Mouse (Mus musculus): ENCODE results near the gene Pqbp1.

Gene Pqbp1

DNA sequence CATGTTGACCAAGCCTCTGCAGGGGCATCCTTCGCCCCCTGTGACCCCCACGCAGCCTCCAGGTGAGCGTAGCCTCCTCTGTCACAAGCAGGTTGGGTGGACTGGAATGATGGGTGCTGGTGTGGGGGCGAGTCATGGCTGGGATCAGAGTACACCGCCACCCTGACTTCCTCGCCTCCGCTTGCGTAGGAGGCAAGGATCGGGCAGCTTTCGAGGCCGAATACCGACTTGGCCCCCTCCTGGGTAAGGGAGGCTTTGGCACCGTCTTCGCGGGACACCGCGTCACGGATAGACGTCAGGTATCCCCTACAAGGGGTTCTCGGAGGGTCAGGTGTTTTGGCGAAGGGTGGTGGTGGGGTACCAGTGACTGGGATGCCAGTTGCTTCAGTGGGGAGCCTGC, 20.6 kb downstream of the Pqbp1 start:
- CTCF ChIA-PET, result no interaction called here

DNA sequence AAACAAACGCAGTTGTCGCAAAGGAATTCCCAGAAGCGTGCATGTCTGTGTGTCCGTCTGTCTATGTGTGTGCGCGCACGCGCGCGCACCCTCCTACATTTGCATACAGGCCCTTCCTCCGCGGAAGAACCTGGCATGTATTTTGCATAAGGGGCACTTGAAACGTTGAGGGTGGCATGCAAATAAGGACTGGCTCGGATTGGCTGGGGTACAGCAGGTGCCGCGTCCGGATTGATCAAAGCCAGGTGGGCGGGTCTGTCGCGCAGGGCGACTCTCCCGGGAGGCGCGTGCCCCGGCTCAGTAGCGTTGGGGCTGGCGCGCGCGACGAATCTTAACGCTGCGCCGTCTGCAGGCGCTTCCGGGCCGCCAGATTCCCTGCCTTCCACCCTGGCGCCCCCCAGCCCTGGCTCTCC, 21.1 kb downstream of the Pqbp1 start, which contains the start of gene Pim2:
Gene Pim2, plus strand, starts transcription at position 256 of the 413 bp plus-strand sequence.
- CTCF ChIA-PET, result no interaction called here

DNA sequence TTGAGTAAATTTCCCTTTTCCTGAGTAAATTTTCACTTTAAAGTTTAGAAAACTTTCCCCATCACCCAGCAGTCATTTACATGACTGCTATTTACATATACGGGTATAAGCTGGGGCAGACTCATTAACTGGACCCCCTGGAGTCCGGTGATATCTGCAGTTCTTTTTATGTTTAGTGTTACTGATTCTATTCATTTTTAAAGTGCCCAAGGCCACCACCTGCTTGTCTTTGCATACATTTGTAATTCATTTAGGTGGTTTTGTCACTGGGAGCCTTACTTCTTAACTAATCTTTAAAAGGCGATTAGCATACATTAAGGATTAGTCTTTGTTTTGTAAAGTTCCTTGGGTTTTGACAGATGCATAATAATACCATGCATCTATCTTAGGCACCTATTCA, 29.2 kb downstream of the Pqbp1 start:
- CTCF ChIA-PET, result no interaction called here

DNA sequence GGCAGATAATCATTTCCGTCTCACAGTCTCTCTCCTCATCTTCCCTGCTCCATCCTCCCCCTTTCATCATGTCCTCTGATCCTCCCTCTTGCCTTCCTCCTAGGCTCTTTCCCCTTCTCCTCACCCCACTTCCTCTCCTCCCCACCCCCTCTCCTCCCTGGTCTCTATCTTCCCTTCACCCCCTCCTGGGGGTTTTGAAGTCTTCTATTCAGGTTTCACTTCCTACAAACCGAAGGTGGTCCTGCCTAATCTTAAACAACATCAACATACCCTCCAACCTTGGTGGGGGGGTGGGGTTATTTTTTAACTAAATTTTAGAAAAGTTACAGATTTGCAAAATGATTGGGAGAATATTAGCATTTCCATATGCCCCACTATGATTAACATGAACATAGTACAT, 30.6 kb downstream of the Pqbp1 start:
- CTCF ChIA-PET, result no interaction called here

DNA sequence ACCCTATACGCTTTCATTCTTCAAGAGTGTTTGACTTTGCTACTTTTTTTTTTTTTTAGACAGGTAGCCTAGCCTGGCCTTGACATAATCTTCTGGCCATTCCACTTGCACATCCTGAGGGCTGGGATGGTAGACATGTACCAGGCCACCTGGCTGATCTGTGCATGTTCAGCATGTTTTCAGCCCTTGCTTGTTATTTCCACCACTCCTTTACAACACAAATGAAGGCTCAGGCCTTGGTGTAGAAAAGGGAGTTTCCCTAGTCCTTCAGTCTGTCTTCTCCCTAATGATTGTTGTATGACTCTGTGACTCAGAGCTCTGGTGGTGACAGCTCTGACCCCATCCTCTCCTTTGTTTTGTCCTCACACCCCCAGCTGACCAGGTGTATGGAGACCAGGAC, 31.9 kb downstream of the Pqbp1 start:
- CTCF ChIA-PET, result no interaction called here

DNA sequence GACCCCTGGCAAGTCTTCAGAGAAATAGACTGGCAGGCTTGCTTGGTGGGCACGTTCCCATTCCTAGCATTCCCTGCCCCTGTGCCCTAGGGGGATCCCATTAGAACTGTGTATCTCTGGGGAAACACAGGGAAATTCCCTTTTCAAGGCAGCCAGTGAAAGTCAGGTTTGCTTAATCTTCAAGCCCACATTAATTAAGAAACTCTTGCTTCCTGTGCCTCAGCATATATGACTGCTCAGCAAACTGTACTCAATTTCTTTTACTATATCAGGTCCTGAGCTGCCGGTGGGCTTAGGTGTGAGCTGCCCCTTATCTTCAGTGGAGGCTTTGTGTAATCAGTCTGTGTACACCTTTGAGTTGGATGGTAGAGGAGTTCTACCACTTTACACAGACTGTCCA, 33.3 kb downstream of the Pqbp1 start:
- CTCF ChIA-PET, result no interaction called here

DNA sequence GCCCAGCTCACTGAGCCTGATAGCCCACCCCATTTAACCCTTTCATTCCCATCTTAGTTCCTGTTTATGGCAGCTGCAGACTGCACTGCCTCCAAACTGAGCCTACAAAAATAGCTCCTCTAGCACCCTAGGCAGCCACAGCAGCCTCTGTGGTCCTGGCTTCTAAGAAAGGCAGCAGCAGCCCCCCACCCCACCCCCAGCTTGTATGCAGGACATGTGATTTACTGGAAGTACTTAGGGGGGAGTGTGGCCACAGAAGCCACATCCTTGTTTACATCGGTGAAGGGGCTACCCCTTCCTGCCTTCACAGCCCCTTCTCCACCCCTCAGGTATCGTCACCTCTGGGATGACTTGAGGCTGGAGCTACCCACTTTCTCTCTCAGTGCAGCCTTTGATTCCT, 33.7 kb downstream of the Pqbp1 start:
- CTCF ChIA-PET, result no interaction called here

DNA sequence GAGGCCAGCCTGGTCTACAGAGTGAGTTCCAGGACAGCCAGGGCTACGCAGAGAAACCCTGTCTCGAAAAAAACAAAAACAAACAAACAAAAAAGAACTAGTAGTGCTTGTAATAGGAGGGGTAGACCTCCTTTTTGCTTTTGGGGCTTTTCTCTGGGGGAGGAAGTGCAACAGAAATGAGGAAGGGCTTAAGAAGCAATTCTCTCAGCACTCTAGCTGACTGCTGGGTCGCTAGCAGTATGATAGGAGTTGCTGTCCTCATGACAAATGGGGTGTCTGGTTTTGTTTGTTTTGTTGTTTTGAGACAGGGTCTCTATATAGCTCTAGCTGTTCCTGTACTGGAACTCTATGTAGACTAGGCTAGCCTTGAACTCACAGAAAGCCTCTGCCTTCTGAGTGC, 34.5 kb downstream of the Pqbp1 start:
- CTCF ChIA-PET, result no interaction called here

DNA sequence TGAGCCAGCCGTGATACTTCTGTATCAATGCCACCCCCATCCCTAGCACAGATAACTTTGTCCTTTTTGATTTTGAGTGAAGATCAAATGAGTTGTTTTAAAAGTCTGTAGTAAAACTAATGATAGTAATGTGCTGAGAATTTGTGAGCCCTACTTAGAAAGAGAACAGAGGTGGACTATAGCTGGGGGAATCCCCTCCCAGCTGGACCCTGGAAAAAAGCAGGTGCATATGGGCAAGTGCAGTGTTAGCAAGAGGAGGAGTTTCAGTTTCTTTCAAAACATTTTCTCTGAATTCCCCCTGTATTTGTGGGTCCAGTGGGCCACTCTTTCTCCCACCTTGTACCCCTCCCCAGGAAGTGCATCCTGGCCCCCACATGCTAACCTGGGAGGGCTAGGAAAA, 35.9 kb downstream of the Pqbp1 start:
- CTCF ChIA-PET, result no interaction called here

DNA sequence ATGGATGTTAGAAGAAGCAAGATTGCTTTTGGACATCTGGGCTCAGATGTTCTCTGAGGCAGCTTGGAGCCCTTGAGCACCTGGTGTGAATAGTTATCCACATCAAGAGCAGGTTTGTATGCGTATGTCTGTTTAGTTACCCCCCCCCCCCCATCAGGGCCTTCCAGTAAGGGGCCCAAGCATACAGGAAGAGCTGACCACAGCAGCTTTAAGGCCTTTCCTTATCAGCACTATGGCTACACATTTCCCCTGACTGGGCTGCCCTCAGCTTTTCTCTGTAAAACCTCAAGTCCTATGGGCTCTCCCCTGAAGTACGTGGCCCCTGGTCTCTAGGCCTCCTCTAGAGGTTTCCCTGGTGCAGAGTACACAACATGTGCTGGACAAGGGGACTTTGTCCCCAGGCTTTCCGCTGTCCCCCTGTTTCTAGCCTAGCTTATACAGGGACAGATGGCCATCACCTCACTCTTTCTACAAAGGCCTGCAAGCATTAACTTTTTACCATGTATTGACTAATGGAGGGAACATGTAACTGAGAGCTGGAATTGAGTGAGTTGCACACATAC, 39.8 kb downstream of the Pqbp1 start:
- CTCF ChIA-PET, result no interaction called here

DNA sequence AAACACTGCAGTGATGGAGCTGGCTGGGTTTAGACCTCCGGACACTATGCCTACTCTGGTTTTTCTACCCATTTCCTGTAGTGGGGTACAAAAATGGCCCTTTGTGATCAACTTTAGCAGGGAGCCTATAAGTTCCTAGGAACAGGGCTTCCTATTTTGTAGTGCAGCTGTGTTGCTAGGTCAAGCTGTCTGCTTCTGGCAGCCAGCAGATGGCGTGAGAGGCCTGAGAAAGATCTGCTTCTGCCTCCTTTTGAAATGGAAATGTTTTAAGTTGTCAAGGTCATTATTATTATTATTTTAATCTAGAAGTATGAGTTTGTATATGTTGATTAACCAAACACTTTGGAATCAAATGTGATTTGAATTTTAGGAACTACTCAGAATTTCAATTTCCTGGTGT, 44.5 kb downstream of the Pqbp1 start:
- CTCF ChIA-PET, result no interaction called here

DNA sequence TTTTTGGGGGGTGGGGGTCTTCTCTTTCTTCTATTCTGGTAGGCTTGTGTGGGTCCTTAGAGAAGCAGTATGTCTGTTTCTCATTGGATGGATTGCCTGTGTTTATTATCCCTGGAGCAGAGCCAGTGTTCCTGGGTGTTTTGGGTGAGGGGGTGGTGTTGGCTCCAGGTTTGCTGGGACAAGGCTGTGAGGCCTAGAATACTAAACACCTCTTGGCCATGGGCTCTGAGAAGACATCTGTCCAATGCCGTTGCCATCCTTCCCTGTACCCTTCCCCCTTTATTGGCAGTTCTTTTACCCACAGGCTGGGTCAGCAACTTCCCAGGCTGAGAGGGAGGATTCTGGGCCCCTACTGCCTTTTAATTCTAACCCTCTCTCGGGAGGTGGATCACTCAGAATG, 51.2 kb downstream of the Pqbp1 start:
- CTCF ChIA-PET, result no interaction called here

Measured in spleen, embryonic (tissue).